Mouse (Mus musculus) lung, adult 2 months (tissue): ENCODE measurements around the gene Hadh. TPM values are rescaled to one million over a fixed set of nuclear protein-coding genes. Genes with fewer than 3 reads are reported as not detected.
A peak's percentile ranks its signal among the peaks of the same experiment; 100 is the strongest.

Experiments used
- DNase-seq: peaks from one replicate; pipeline ENCODE4 v3.0.0; 2022
- H3K4me1 ChIP-seq: fragments of 200-500 bp; 2 replicates; pipeline ENCODE4 v1.6.1; 2011; ENCODE audit warnings: low read length; ENCODE audit not compliant: control insufficient read depth, insufficient read depth
- H3K4me3 ChIP-seq: fragments of 200-500 bp; replicated peaks from 2 replicates; pipeline ENCODE3; 2011; ENCODE audit warnings: low read depth, mild to moderate bottlenecking, control low read depth, low read length; ENCODE audit errors: extremely low read depth
- CTCF ChIP-seq: fragments of 200-500 bp; IDR thresholded peaks from 2 replicates; pipeline ENCODE4 v1.5.1; 2011; ENCODE audit warnings: mild to moderate bottlenecking, low read length, control low read depth; ENCODE audit not compliant: insufficient read depth
- POLR2A ChIP-seq: fragments of 200-500 bp; IDR thresholded peaks from 2 replicates; pipeline ENCODE4 v1.6.1; 2011; ENCODE audit warnings: low read depth, mild to moderate bottlenecking, control low read depth, low read length, borderline replicate concordance; ENCODE audit errors: extremely low read depth
- WGBS: fragments of 180-500 bp; shearing (Covaris S2); methylation state at CpG from one replicate; pipeline ENCODE4 v1.1.7; 2018; 5-methylcytosine and 5-hydroxymethylcytosine counted together
- polyA plus RNA-seq: library from polyadenylated mRNA; depleted of rRNA; stranded (reverse); fragments of >200 nt; gene quantifications from 2 replicates; pipeline ENCODE4 v1.2.3, GENCODE M21; 2012; rRNA removed

The Hadh gene
- polyA plus RNA-seq = 79.7 and 113 TPM in 2 replicates

GRCm38 (mm10) chr3:131271559-131272373 is at the start of gene Hadh:
Hadh (minus strand) TSS chr3:131272101.
- WGBS = under 1% methylated on average over 54 of the region's 54 CpGs
- peaks cover 9% of the 10 kb centered on the region; the same call in 1 of the 2 replicates for H3K4me1 ChIP-seq
- TF ChIP-seq POLR2A = peak; percentile 84; the same call in 1 of the 2 replicates
- no peak for TF ChIP-seq CTCF
- DNase-seq = peak; percentile 79
- H3K4me3 ChIP-seq = peak within 1 kb of the TSS; percentile 98

GRCm38 (mm10) chr3:131320184-131320583 is 48.3 kb upstream of the Hadh start:
- H3K4me1 ChIP-seq = no peaks in the 10 kb centered on the region
- TF ChIP-seq POLR2A (no peak), CTCF (peak; percentile 83)
- DNase-seq = peak; percentile 73
- 10% methylated on average over 3 of the region's 3 CpGs for WGBS
- no peak overlapping the region for H3K4me3 ChIP-seq

- H3K4me3 ChIP-seq = no peak overlapping the region
- no peak for TF ChIP-seq CTCF
- no peak for TF ChIP-seq POLR2A
- WGBS = 44% methylated on average over 2 of the region's 2 CpGs
Observed at GRCm38 (mm10) chr3:131318211-131318610, 46.3 kb upstream of the Hadh start.

GRCm38 (mm10) chr3:131317126-131317525 is 45.2 kb upstream of the Hadh start:
- WGBS = 73% methylated on average over 1 of the region's 1 CpGs
- DNase-seq = no peak
- Histone ChIP-seq H3K4me1 (no peaks in the 10 kb centered on the region), H3K4me3 (no peak overlapping the region)
- TF ChIP-seq POLR2A (no peak), CTCF (no peak)

More at GRCm38 (mm10) chr3:131318211-131318610, 46.3 kb upstream of the Hadh start:
- DNase-seq = no peak
- no peaks in the 10 kb centered on the region for H3K4me1 ChIP-seq

- H3K4me3 ChIP-seq = no peak overlapping the region
Observed at GRCm38 (mm10) chr3:131315957-131316510, 44.1 kb upstream of the Hadh start.

GRCm38 (mm10) chr3:131312340-131312739 is 40.4 kb upstream of the Hadh start:
- Histone ChIP-seq H3K4me1 (no peaks in the 10 kb centered on the region), H3K4me3 (no peak overlapping the region)
- TF ChIP-seq POLR2A (no peak), CTCF (no peak)
- 35% methylated on average over 9 of the region's 9 CpGs for WGBS
- no peak for DNase-seq

More at GRCm38 (mm10) chr3:131315957-131316510, 44.1 kb upstream of the Hadh start:
- DNase-seq = no peak
- TF ChIP-seq CTCF (no peak), POLR2A (no peak)
- 60% methylated on average over 4 of the region's 4 CpGs for WGBS
- no peaks in the 10 kb centered on the region for H3K4me1 ChIP-seq

- no peak for TF ChIP-seq CTCF
- TF ChIP-seq POLR2A = no peak
- 80% methylated on average over 4 of the region's 4 CpGs for WGBS
- no peak for DNase-seq
- no peaks in the 10 kb centered on the region for H3K4me1 ChIP-seq
- H3K4me3 ChIP-seq = no peak overlapping the region
Observed at GRCm38 (mm10) chr3:131310572-131310971, 38.7 kb upstream of the Hadh start.

GRCm38 (mm10) chr3:131307811-131308210 is 35.9 kb upstream of the Hadh start:
- no peak overlapping the region for H3K4me3 ChIP-seq
- 89% methylated on average over 3 of the region's 3 CpGs for WGBS
- TF ChIP-seq POLR2A (no peak), CTCF (no peak)
- no peaks in the 10 kb centered on the region for H3K4me1 ChIP-seq
- DNase-seq = no peak

GRCm38 (mm10) chr3:131306255-131306654 is 34.4 kb upstream of the Hadh start:
- H3K4me3 ChIP-seq = no peak overlapping the region
- DNase-seq = no peak
- 85% methylated on average over 7 of the region's 7 CpGs for WGBS
- TF ChIP-seq CTCF (no peak), POLR2A (no peak)
- 0 out of 2 replicates have a peak, but pooled peaks cover 2% of the 10 kb centered on the region for H3K4me1 ChIP-seq

GRCm38 (mm10) chr3:131303320-131303714 is 31.4 kb upstream of the Hadh start:
- DNase-seq = no peak
- Histone ChIP-seq H3K4me3 (peak overlapping the region; percentile 83), H3K4me1 (0 out of 2 replicates have a peak, but pooled peaks cover 2% of the 10 kb centered on the region)
- TF ChIP-seq POLR2A (no peak), CTCF (no peak)
- WGBS = 11% methylated on average over 5 of the region's 5 CpGs
